Comparison of ENCODE assay signal across 9 mouse cellular contexts in the genomic region with DNA sequence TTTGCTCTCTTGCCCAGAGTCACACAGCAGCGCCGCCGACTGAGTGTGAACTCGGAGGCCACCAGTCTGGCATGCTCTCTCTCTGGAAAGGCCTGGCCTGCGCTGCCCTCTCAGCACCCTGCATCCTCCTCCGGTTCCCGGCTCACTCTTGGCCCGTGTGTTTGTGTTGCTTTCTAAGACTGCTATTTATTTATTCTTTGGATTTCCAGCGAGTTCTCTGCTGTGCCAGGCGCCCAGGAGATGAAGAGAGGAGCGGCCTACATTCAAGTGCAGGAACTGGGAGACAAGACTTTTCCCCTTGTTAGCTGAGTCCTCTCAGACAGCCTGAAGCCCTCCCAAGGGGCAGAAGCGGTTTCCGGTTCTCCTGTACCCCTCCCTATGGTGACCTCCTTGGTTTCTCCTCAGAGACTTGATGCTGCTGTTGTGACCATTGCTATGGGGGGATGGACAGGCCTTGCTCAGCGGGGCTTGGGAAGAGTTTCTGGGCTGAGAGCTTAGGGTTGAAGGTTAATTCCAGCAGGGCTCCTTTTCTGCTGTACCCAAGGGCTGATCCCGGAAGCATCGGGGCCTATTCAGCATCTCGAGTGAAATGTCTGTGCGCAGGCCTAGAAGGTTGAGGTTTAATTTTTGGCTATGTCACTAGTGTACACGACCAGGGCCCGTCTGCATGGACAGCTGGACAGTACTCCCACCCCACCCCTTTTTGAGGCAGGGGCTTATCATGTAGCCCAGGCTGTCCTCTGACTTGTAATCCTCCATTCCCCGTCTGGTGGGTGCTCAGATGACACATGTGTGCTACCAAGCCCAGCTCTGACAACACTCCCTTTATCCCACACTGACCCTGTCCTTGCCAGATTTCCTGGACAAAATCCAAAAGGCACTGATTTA. TPM values are rescaled to one million over a fixed set of nuclear protein-coding genes. Genes with fewer than 3 reads are reported as not detected.
A peak's percentile ranks its signal among the peaks of the same experiment; 100 is the strongest.
DNase-seq lines count a peak whose midpoint lies in the region; ATAC-seq lines count a peak whose summit lies in the region.
"Had no signal": no experiment of that assay in that cellular context is flagged by ENCODE, and none has a peak within 500 bp of the region (broad histone marks: within the 10 kb centered on the region; RNA-seq: fewer than 3 reads in every experiment).

No protein-coding gene starts in this region.

- H3K27ac ChIP-seq in embryonic facial prominence, embryonic 10.5 days (replicated peaks) = peak overlapping the region; percentile 85
- H3K27ac ChIP-seq in heart, embryonic 14.5 days (replicated peaks in 1 of 2; ENCODE audit: control insufficient read depth in 1 of 2, insufficient read depth in 1 of 2, low read depth in 2 of 2, low read length in 2 of 2) = no peak overlapping the region
- H3K27ac ChIP-seq in midbrain, embryonic 10.5 days (replicated peaks) = peak overlapping the region; percentile 85
- H3K27ac ChIP-seq in liver, embryonic 12.5 days = no peak overlapping the region

- H3K4me2 ChIP-seq in heart, embryonic 14.5 days (ENCODE audit: low read length) = 0 out of 2 replicates have a peak overlapping the region, but pooled peaks have one; percentile 47
- H3K4me2 ChIP-seq in liver, embryonic 12.5 days = no peak overlapping the region

- H3K9me3 ChIP-seq in embryonic facial prominence, embryonic 10.5 days = no peaks in the 10 kb centered on the region
- H3K9me3 ChIP-seq in heart, embryonic 14.5 days (ENCODE audit: control insufficient read depth, low read length) = no peaks in the 10 kb centered on the region
- H3K9me3 ChIP-seq in midbrain, embryonic 10.5 days (replicated peaks) = no peaks in the 10 kb centered on the region
- no peaks in the 10 kb centered on the region for H3K9me3 ChIP-seq in liver, embryonic 12.5 days (replicated peaks)

- DNase-seq in heart, adult 11 months = peak; percentile 98
- no peak for DNase-seq in heart, postnatal 25 days (ENCODE audit: low spot score)
- DNase-seq in embryonic facial prominence, embryonic 10.5 days (ENCODE audit: low spot score) = peak; percentile 56
- DNase-seq in midbrain, embryonic 10.5 days (ENCODE audit: low spot score) = no peak
- no peak for DNase-seq in left cerebral cortex, postnatal 25 days (ENCODE audit: low spot score in 2 of 2)
- no peak for DNase-seq in layer of hippocampus, postnatal 25 days (ENCODE audit: extremely low spot score in 1 of 2, low spot score in 1 of 2)
- DNase-seq: cerebellum, adult 9-10 months had no signal

- no peak for ATAC-seq in heart, embryonic 14.5 days (ENCODE audit: insufficient number of reproducible peaks, insufficient read depth, low FRiP score, low read depth)
- no peak for ATAC-seq in liver, embryonic 12.5 days

- H3K4me3 ChIP-seq in embryonic facial prominence, embryonic 10.5 days = peak overlapping the region; percentile 49
- no peak overlapping the region for H3K4me3 ChIP-seq in heart, embryonic 14.5 days (ENCODE audit: control insufficient read depth in 1 of 2, insufficient read depth in 1 of 2, low read depth in 1 of 2, low read length in 2 of 2)
- H3K4me3 ChIP-seq in midbrain, embryonic 10.5 days = peak overlapping the region; percentile 51
- no peak overlapping the region for H3K4me3 ChIP-seq in liver, embryonic 12.5 days

- H3K9ac ChIP-seq in heart, embryonic 14.5 days (ENCODE audit: low read length) = no peak overlapping the region
- no peak overlapping the region for H3K9ac ChIP-seq in liver, embryonic 12.5 days

- H3K36me3 ChIP-seq in embryonic facial prominence, embryonic 10.5 days (replicated peaks) = no peaks in the 10 kb centered on the region
- H3K36me3 ChIP-seq in heart, embryonic 14.5 days (ENCODE audit: control insufficient read depth, insufficient read depth, low read length) = no peaks in the 10 kb centered on the region
- H3K36me3 ChIP-seq in midbrain, embryonic 10.5 days = no peaks in the 10 kb centered on the region
- H3K36me3 ChIP-seq in liver, embryonic 12.5 days = no peaks in the 10 kb centered on the region

- peaks cover 63% of the 10 kb centered on the region for H3K4me1 ChIP-seq in embryonic facial prominence, embryonic 10.5 days
- H3K4me1 ChIP-seq in heart, embryonic 14.5 days (ENCODE audit: control insufficient read depth in 2 of 2, insufficient read depth in 2 of 2, low read length in 2 of 2) = peaks cover 23 to 28% of the 10 kb centered on the region in 2 experiments
- peaks cover 60% of the 10 kb centered on the region for H3K4me1 ChIP-seq in midbrain, embryonic 10.5 days
- H3K4me1 ChIP-seq in liver, embryonic 12.5 days = peaks cover 43% of the 10 kb centered on the region

- intact Hi-C loops in heart, postnatal 25 days (cut with DNase I) = loop anchor here (5.0 kb wide), 1 partner anchor 83 kb away; no protein-coding TSS in a partner anchor
- intact Hi-C loops in left cerebral cortex, postnatal 25 days (cut with DNase I) = loop anchor here (5.0 kb wide), 1 partner anchor 413 kb away; no protein-coding TSS in a partner anchor

- peaks cover 16% of the 10 kb centered on the region for H3K27me3 ChIP-seq in embryonic facial prominence, embryonic 10.5 days (replicated peaks; ENCODE audit: low read depth, poor library complexity, severe bottlenecking)
- peaks cover 5% of the 10 kb centered on the region; the same call in 1 of the 2 replicates for H3K27me3 ChIP-seq in heart, embryonic 14.5 days (ENCODE audit: control insufficient read depth, insufficient read depth, low read length)
- H3K27me3 ChIP-seq in midbrain, embryonic 10.5 days (ENCODE audit: low read depth, poor library complexity, severe bottlenecking) = peaks cover 58% of the 10 kb centered on the region
- H3K27me3 ChIP-seq in liver, embryonic 12.5 days (replicated peaks) = peaks cover 38% of the 10 kb centered on the region

- WGBS in embryonic facial prominence, embryonic 10.5 days = 33% methylated on average over 21 of the region's 21 CpGs
- 53% methylated on average over 21 of the region's 21 CpGs for WGBS in heart, embryonic 14.5 days
- 36% methylated on average over 21 of the region's 21 CpGs for WGBS in midbrain, embryonic 10.5 days
- WGBS in liver, embryonic 12.5 days (ENCODE audit: insufficient replicate concordance) = 58% methylated on average over 21 of the region's 21 CpGs

RNA-seq across cellular contexts. Expression of gene Prcd, which starts 8.9 kb away (rescaled TPM):
- total RNA-seq in heart, postnatal 25 days (2021) = 1 to 10 TPM; 1.0 to 1.6 TPM
- 0.76 and 1.2 TPM in 2 replicates for polyA plus RNA-seq in embryonic facial prominence, embryonic 10.5 days (2016; fragmentation: Nextera tagmentation; extraction: Ambion mirVana)
- 1.3 and 1.9 TPM in 2 replicates for polyA plus RNA-seq in heart, embryonic 14.5 days (2014; fragmentation: Nextera tagmentation; extraction: Ambion mirVana)
- 0.65 and 0.77 TPM in 2 replicates for polyA plus RNA-seq in midbrain, embryonic 10.5 days (2016; fragmentation: Nextera tagmentation; extraction: Ambion mirVana)
- 0.19 and 0.41 TPM in 2 replicates for polyA plus RNA-seq in liver, embryonic 12.5 days (2016; fragmentation: Nextera tagmentation; extraction: Ambion mirVana)
- total RNA-seq in left cerebral cortex, postnatal 25 days (2021) = 1 to 10 TPM; 4.6 to 6.7 TPM
- total RNA-seq in layer of hippocampus, postnatal 25 days (2021) = 1 to 10 TPM; 6.4 to 7.0 TPM

RNA-seq across cellular contexts. Expression of gene Cygb, which starts 9.6 kb away (rescaled TPM):
- 10 to 100 TPM; 34.8 to 49.8 TPM for total RNA-seq in heart, postnatal 25 days (2021)
- 5.0 and 5.7 TPM in 2 replicates for polyA plus RNA-seq in embryonic facial prominence, embryonic 10.5 days (2016; fragmentation: Nextera tagmentation; extraction: Ambion mirVana)
- polyA plus RNA-seq in heart, embryonic 14.5 days (2014; fragmentation: Nextera tagmentation; extraction: Ambion mirVana) = 5.8 and 6.7 TPM in 2 replicates
- 2.5 and 2.8 TPM in 2 replicates for polyA plus RNA-seq in midbrain, embryonic 10.5 days (2016; fragmentation: Nextera tagmentation; extraction: Ambion mirVana)
- polyA plus RNA-seq in liver, embryonic 12.5 days (2016; fragmentation: Nextera tagmentation; extraction: Ambion mirVana) = 0.83 and 1.2 TPM in 2 replicates
- 10 to 100 TPM; 39.9 TPM for total RNA-seq in left cerebral cortex, postnatal 25 days (2021)
- 10 to 100 TPM; 65.7 to 78.3 TPM for total RNA-seq in layer of hippocampus, postnatal 25 days (2021)

RNA-seq across cellular contexts. Expression of gene Rhbdf2, which starts 17.6 kb away (rescaled TPM):
- total RNA-seq in heart, postnatal 25 days (2021) = 10 to 100 TPM; 10.6 to 12.8 TPM
- polyA plus RNA-seq in embryonic facial prominence, embryonic 10.5 days (2016; fragmentation: Nextera tagmentation; extraction: Ambion mirVana) = 5.5 and 6.1 TPM in 2 replicates
- polyA plus RNA-seq in heart, embryonic 14.5 days (2014; fragmentation: Nextera tagmentation; extraction: Ambion mirVana) = 6.4 and 6.6 TPM in 2 replicates
- polyA plus RNA-seq in midbrain, embryonic 10.5 days (2016; fragmentation: Nextera tagmentation; extraction: Ambion mirVana) = 2.5 and 3.3 TPM in 2 replicates
- polyA plus RNA-seq in liver, embryonic 12.5 days (2016; fragmentation: Nextera tagmentation; extraction: Ambion mirVana) = 8.0 and 8.5 TPM in 2 replicates
- total RNA-seq in left cerebral cortex, postnatal 25 days (2021) = 1 to 10 TPM; 1.3 to 1.4 TPM
- 1 to 10 TPM; 1.1 to 1.8 TPM for total RNA-seq in layer of hippocampus, postnatal 25 days (2021)

RNA-seq across cellular contexts. Expression of gene Aanat, which starts 58.2 kb away (rescaled TPM):
- not detected for total RNA-seq in heart, postnatal 25 days (2021)
- polyA plus RNA-seq in embryonic facial prominence, embryonic 10.5 days (2016; fragmentation: Nextera tagmentation; extraction: Ambion mirVana) = not detected in 2 replicates
- 0.28 TPM in 1 of 2 replicates, not detected in the other for polyA plus RNA-seq in heart, embryonic 14.5 days (2014; fragmentation: Nextera tagmentation; extraction: Ambion mirVana)
- polyA plus RNA-seq in midbrain, embryonic 10.5 days (2016; fragmentation: Nextera tagmentation; extraction: Ambion mirVana) = not detected in 2 replicates
- not detected in 2 replicates for polyA plus RNA-seq in liver, embryonic 12.5 days (2016; fragmentation: Nextera tagmentation; extraction: Ambion mirVana)
- total RNA-seq in left cerebral cortex, postnatal 25 days (2021) = 1 to 10 TPM in 1 of 2 experiments, under 1 TPM in 1; 0.64 to 1.5 TPM
- total RNA-seq in layer of hippocampus, postnatal 25 days (2021) = under 1 TPM; 0.32 to 0.68 TPM

Comparison
In these comparisons a context has a peak if more than half of its experiments do, and no peak if none do; other contexts are left out.
1. DNase-seq: peak in heart, adult 11 months (single experiment) and embryonic facial prominence, embryonic 10.5 days (single experiment); none in heart, postnatal 25 days (single experiment), midbrain, embryonic 10.5 days (single experiment), left cerebral cortex, postnatal 25 days (0 of 2) and layer of hippocampus, postnatal 25 days (0 of 2).
2. H3K27ac ChIP-seq: peak in embryonic facial prominence, embryonic 10.5 days (single experiment) and midbrain, embryonic 10.5 days (single experiment); none in heart, embryonic 14.5 days (0 of 2) and liver, embryonic 12.5 days (single experiment).
3. H3K4me3 ChIP-seq: peak in embryonic facial prominence, embryonic 10.5 days (single experiment) and midbrain, embryonic 10.5 days (single experiment); none in heart, embryonic 14.5 days (0 of 2) and liver, embryonic 12.5 days (single experiment).